Mouse (Mus musculus) C2C12 (cell line): ENCODE measurements around the gene Ptpra.

Source experiments
- CTCF ChIP-seq: IDR thresholded peaks from one replicate; pipeline ENCODE4 v1.5.1; 2011; ENCODE audit not compliant: control insufficient read depth, insufficient read depth, insufficient read length
- MAX ChIP-seq: IDR thresholded peaks from one replicate; pipeline ENCODE4 v1.6.1; 2011; ENCODE audit warnings: mild to moderate bottlenecking, control low read depth
- MYOD1 ChIP-seq: IDR thresholded peaks from one replicate; pipeline ENCODE4 v1.6.1; 2011; ENCODE audit warnings: low read depth; ENCODE audit not compliant: control insufficient read depth, insufficient read length
- MYOG ChIP-seq: IDR thresholded peaks from one replicate; pipeline ENCODE4 v1.6.1; 2011; ENCODE audit not compliant: control insufficient read depth, insufficient read length; ENCODE audit errors: extremely low read depth

DNA sequence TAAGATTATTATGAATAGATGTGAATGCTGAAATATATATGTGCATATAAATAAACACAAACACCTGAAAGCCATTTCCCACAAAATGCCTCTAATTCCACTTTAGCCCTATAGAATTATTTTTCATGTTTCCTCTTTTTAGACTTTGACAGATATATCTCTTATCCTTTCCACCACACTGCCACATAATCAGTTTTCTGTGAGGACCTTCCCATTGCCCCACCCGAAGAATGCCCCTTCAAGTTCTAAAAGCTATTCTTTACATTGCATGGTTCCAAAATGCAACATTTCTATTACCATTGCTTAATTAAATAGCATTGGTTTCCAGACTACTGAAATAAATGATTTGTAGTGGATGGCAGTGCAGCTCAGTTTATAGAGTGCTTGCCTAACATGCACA lies 16.4 kb downstream of the Ptpra start:
- TF ChIP-seq CTCF = no peak
- TF ChIP-seq MYOD1 = no peak
- no peak for TF ChIP-seq MAX
- TF ChIP-seq MYOG = no peak
